Mouse (Mus musculus) hematopoietic stem cell, adult 5-6 weeks (primary cell): ENCODE data around the gene Aaas. TPM values are rescaled to one million over a fixed set of nuclear protein-coding genes. Genes with fewer than 3 reads are reported as not detected.
"Not testable (repeated sequence)": the region's sequence is repeated elsewhere in the genome, so short reads cannot be mapped to it uniquely, and the experiment has no call there.

ENCODE experiments used
- ATAC-seq, 2 experiments: fragments of 125-278 bp in 1 of 2; replicated peaks in 1 of 2; 2 replicates each; pipeline ENCODE4 v1.8.0; 2016 to 2017; ENCODE audit warnings: inconsistent platforms in 2 of 2, mild to moderate bottlenecking in 2 of 2, moderate number of reproducible peaks in 2 of 2, low read depth in 1 of 2, moderate TSS enrichment in 1 of 2; ENCODE audit not compliant: low FRiP score in 2 of 2, poor library complexity in 2 of 2, severe bottlenecking in 2 of 2, insufficient read depth in 1 of 2, low TSS enrichment in 1 of 2
- total RNA-seq: library from RNA; stranded (forward); fragments of 172-1452, 232-1000 nt; gene quantifications from 2 replicates; pipeline ENCODE4 v1.2.3, GENCODE M21; 2017

Aaas gene
- total RNA-seq, 1 experiment from 2014 or later = 48.4 TPM

DNA sequence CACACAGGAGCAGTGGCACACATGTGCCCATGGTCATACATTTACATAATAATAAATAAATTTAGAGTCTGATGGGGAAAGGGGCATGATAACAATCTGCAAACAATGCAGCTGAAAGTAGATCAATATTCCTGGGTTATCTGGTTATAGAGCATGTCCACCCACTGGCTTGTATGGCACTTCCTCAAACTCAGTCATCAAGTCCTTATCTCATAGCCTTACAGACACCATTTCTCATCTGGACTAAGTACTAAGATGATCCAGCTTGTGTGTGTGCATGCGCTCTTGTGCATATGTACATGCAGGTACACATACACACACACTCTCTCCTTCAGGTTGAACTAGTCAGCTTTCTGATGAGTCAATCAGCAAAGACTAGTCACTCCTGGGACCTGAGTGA, 14.1 kb upstream of the Aaas start:
- ATAC-seq = no peak

DNA sequence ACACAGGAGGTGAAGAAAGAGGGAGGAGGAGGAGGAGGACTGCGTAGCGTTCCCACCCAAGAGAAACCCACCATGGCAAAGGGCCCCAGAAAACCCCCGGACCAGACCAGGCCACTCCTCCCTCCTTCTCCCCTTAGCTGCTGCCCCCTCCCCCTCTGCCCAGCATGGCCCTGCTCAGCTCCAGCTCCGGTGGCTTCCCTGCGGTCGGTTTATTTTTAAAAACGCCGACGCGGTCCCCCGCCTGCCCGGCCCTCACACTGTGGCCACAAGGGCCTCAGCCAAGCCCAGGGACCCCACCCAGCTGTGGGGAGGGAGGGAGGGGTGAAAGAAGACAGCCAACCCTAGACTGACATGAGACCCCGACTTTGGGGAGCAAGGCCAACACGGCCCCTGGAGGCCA, 12.1 kb upstream of the Aaas start:
- ATAC-seq = peak; percentile 27 to 43; a peak in 2 of 4 replicates

DNA sequence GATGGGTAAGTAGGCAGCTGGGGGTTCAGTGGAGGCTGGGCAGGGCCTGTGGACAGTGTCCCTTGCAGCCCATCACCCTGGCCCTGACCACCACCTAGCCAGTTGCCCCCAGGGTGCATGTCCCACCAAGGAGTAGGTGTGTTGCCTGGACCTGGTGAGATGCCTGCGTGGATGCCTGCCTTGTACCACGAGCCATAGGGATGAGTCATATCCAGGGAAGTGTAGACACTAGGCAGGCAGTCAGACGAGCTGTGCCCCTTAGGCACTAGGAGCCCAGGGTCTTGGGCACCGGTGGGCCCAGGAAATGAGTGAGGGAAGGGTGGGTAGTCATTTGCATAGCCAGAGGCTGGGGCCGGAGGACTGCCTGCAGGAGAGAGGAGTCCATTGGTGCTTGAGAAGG, 8.3 kb upstream of the Aaas start:
- no peak for ATAC-seq

DNA sequence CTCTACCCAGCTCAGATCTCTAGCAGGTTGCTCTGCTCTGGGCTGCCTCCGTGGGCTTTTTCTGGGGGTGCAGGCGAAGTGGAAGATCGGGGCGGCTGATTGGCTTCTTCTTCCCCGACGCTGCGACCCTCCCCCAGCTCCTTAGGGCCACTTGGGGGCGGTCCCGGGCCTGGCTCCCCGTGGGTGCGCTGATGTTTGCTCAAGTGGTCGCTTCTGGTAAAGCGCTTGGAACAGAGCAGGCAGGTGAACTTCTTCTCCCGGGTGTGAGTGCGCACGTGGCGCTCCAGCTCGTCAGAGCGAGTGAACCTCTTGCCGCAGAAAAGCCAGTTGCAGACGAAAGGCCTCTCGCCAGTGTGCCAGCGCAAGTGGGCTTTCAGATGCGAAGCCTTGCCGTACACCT, 7.6 kb upstream of the Aaas start:
- ATAC-seq = no peak

DNA sequence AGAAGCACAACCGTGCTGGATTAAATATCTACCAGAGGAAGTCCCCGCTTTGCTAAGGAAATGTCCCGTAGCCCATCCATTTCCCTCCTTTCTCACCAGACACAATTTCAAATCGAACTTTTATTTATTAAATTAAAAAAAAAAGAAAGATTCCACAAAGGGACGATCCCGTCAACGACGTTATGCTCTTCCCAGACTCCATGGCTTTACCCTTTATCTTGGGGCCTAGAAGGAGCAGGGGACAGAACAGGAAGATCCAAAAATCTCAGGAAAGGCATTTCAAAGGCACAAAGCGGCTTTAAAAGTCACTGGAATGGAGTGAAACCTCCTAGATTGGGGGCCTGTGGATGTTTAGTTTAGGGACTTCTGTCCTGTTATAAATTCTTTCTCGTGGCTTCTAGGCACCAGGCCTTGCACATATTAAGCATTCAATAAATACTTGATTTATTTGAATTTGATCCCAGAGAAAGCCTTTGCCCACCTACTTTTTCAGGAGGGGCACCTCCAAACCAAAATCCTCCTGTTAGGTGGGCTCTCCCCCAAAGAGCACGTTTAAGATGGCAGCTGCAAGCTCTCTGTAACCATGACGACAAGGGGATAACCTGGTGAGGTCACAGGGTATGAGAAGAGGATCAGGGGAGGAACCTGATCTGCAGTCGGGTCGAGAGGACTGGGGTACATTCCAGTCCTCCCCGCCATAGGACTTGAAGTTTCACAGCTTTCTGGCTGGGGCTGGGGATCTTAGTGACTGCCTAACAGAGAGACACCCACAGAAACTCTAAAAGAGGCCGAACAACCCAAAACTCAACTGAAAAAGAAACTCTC, 6.1 kb upstream of the Aaas start:
- ATAC-seq = no peak

DNA sequence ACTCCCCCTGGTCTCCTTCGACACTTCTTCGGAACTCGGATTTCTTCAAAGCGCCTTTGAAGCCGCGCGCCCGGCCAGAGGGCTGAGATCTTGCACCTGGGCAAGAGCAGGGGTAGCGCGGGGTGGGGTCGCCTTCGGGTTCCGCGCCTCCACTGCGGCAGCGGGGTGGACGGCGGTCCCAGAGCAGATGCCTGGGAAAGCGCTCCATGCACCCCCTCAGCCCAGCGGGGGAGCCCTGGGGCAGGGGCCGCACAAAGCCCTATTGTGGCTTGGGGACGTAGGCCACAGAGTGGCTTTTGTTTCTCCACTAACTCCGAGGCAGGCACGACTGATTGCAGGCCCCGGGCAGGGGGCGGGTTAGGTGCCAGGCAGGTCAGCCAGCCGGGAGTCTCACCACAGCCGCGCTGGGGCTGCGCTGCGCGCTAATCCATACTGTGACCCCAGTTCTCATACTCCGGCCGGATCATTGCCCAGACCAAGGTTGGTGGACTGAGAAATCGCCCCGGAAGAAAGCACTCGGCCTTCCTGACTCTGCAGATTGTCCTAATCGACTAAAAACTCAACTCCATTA, 5.4 kb upstream of the Aaas start:
- no peak; a peak in 1 of 4 replicates for ATAC-seq

DNA sequence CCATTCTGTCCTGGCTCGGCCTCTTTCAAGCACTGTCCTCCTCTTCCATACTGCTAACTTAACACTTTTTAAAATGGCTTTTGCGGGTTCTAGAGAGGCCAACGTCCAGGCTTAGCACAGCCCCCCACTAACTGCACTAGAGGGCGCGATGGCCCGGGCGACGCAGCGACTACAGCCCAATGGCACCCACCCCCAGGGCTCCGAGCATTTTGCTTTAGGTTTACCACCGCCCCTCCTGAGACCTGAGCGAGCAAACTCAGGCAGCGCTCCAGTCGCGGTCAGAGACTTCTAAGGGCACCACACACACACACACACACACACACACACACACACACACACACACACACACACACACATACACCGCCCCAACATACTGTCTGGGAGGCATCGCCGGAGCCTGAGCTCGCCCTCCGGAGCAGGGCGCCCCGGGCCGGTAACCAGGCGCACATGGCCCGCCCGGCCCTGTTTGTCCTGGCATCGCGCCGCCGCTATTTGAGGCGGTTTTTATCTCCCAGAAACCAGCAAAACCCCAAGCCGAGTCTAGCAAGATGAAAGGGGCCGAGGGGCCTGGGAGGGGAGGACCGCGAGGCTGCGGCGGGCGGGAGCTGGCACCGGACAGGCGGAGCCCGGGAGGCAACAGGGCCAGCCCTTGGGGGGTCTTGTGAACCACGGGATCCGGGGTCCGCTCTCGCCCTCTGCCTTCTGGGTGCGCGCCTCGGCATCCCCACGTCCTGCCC, 4.7 kb upstream of the Aaas start:
- ATAC-seq = no peak

DNA sequence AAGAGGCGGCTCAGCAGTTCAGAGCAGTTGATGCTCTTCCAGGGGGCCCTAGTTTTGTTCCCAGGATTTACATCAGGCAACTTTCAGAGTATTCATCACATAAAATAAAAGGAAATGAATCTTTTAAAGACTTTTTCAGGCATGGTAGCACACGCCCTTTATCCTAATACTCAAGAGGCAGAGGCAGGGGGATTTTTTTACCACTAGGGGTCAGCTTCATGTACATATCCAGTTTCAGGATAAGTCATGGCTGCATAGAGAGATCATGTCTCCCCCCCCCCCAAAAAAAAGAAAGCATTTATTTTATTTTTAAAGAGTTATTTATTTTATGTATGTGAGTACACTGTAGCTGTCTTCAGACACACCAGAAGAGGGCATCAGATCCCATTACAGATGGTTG, 3.4 kb upstream of the Aaas start:
- ATAC-seq = no peak

DNA sequence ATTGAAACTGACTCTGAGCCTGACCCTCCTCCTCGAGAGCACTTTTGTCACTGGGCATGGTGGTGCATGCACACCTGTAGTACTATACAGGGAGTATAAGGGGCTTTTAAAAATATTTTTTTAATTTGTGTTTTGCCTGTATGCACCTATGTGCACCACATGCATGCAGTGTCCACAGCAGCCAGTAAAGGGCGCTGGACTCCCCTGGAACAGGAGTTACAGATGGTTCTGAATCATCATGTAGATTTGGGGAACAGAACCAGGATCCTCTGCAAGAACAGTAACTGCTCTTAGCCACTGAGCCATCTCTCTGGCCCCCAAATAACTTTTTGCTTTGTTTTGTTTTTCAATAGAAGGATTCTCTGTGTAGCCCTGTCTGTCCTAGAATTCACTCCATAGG, 1.6 kb upstream of the Aaas start:
- no peak for ATAC-seq

DNA sequence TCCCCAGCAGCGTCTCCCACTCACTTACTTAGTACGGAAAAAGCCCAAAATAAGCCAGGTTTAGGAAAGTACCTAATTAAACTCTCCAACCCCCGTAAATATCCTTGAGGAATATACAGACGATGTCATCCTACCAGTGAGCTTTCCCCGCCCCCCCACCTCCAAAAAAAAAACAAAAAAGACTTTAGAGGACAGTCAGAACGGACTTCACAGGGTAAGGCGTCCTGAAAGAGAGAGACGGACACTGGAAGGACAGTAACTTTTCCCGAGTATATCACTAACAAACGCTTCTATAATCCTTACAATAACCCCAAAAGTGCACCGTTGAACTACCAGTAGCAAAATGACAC, 346 bp upstream of the Aaas start:
- ATAC-seq = 0 out of 4 replicates have a peak, but pooled peaks of 1 of the 2 experiments have one; percentile 2

DNA sequence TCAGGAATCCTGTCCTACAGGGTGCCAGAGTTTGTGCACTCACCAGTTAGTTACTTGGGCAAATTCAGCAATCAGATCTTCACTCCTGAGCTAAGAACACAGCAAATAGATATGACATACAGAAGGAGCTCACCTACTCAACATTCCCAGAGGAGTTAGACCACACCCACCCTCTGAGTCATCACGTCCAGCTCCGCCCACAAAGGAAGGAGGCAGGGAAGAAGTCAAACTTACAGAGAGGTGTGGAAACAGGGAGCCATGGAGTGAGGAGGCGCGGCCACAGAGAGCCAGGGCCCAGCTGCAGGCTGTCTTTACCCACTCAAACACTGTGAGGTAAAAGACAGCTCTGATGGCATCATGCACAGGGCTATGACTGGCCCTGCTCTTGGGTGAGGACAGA, 4.1 kb downstream of the Aaas start:
- ATAC-seq = no peak

DNA sequence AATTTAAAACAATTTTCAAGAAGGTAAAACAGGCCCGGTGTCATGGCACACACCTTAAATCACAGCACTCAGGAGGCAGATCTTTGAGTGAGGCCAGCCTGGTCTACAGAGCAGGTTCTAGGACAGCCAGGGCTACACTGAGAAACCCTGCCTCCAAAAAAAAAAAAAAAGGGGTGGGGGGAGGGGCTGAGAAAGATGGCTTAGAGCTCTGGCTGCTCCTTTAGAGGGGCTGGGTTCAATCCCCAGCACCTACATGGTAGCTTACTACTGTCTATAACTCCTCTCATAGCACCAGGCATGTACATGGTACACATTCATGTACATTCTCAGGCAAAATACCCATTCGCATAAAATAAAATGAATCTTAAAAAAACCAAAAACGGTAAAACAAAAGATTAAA, 6.1 kb downstream of the Aaas start:
- ATAC-seq = no peak

DNA sequence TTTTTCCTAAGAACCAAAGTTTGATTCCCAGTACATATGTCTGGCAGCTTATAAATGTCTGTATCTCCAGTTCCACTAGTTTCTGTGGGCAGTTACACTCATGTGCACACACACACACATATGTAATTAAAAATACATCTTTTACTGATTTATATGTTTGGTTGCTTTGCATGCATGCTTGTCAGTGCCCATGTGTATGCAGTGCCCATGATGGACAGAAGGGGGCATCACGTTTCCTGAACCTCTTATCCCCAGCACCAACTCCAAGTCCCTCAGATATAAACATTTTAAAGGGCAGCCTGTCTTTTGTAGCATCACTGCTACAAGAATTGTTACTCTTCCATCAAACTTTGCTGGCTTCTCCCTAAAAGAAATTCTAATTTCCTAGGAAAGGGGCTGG, 9.0 kb downstream of the Aaas start:
- peak; percentile 59 to 72; a peak in 3 of 4 replicates for ATAC-seq

DNA sequence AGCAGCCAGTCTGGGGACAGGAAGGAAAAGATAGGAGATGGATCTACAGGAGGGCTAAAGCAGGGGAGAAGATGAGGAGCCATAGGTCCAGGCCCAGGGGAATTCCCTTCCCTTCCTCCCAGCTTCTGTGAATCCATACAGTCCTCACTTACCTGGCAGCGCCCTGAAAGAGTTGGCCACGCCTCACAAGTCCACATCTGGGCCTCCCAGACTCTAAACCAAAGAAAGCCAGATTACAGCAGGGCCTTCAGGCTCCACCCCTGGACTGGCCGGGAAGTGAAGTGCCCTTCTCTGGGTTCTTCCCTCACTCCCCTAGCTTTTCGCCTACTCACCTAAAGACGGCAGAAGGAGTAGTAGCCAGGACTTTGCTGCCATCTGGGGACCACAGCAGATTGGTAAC, 11.0 kb downstream of the Aaas start:
- no peak for ATAC-seq

DNA sequence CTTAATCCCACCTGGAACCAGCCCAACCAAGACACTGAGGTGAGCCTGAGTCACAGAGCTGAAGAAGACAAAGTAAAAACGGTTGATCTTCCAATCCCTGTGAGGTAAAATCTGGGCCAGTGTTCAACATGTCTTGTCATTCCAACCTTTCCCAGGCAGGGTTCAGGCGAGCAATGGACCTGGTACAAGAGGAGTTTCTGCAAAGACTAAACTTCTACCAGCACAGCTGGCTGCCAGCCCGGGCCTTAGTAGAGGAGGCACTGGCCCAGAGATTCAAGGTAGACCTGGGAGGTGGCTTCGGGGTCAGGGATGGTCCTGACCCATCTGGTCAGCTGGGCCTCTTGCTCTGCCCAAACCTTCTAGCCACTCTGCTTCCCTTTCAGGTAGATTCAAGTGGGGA, 13.6 kb downstream of the Aaas start:
- no peak for ATAC-seq

DNA sequence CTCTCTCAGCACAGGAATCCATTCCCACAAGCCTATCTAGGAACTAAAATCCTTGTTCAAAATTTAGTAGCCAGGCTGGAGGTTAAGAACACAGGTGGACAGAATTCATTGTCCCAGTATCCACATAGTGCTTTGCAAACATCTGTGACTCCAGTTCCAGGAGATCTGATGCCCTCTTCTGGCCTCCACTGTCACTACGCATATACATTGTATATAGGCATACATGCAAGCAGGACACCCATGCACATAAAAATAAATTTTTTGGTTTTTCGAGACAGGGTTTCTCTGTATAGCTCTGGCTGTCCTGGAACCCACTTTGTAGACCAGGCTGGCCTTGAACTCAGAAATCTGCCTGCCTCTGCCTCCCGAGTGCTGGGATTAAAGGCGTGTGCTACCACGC, 14.6 kb downstream of the Aaas start:
- not testable (repeated sequence) for ATAC-seq

DNA sequence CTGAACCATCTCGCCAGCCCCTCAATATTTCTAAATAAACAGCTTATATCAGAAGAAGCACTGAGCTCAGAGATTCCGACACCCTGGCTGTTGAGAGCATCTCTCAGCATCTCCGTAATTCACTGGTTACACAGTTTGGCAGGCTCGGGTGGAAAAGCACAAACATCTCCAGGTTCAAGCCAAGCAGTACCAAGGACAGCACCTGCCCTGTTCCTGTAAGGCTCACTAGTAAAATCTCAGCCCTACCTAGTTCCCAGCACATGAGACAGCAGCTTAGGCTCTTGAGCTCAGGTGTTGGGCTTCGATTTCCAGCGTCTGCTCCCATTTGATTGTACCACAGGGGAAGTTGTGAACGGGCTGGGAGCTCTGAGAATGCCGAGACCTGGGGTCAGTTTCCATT, 15.3 kb downstream of the Aaas start:
- no peak for ATAC-seq

DNA sequence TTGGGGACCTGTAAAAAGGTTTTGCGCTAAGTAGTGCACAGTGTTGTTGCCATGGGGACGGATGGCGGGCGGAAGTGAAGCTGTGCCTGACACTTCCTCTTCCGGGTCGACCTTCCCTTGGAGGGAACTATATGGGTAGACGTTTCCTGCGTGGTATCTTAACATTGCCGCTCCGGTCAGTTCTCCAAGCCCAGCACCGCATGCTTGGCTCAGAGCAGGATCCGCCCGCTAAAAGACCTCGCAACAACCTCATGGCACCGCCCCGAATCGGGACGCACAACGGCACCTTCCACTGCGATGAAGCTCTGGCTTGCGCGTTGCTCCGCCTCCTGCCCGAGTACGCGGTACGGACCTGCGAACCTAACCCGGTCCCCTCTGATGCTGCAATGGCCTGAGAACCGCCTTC, 19.0 kb downstream of the Aaas start, which contains the start of gene Myg1:
TSS of gene Myg1 (plus strand) at position 100 of the 406 bp plus-strand sequence.
- ATAC-seq = peak; percentile 95 to 97
